Mouse (Mus musculus): ENCODE measurements around the gene Cdhr3. TPM values are rescaled to one million over a fixed set of nuclear protein-coding genes. Genes with fewer than 3 reads are reported as not detected.

Gene Cdhr3
- polyA plus RNA-seq, 2 experiments = not detected

DNA sequence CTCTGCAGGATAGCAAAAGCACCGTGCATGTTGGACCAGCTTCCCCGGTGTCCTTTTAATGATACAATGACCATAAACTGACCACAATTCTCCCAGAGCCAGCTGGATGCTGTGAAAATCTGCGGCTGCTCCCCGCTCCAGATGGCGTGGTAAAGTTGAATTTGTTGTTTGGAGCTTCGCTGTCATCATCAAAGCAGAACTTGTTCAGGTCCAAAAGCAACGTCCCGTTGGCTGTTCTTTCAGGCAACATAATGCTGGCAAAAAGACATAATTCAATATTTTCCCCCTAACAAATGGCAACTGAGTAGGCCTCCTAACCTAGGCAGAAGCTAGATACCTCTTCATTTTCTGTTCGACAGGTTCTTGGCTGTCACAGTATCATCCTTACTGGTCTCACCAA, 39.4 kb downstream of the Cdhr3 start:
- Histone ChIP-seq H3K4me3 (ENCODE audit: insufficient read depth in 1 of 2, low read depth in 2 of 2, low read length in 2 of 2) (no peak overlapping the region), H3K9me3 (ENCODE audit: control insufficient read depth, low read length) (no peaks in the 10 kb centered on the region), H3K27ac (no peak overlapping the region), H3K27me3 (ENCODE audit: control insufficient read depth, insufficient read depth, low read length) (no peaks in the 10 kb centered on the region), H3K4me2 (ENCODE audit: low read depth) (no peak overlapping the region), H3K36me3 (replicated peaks; ENCODE audit: control insufficient read depth, insufficient read depth, low read depth) (no peaks in the 10 kb centered on the region), H3K9ac (replicated peaks) (no peak overlapping the region), H3K4me1 (replicated peaks; ENCODE audit: control insufficient read depth in 2 of 2, insufficient read depth in 2 of 2, low read length in 1 of 2) (peaks cover 0 to 6% of the 10 kb centered on the region in 2 experiments; a peak in 1 of 4 replicates)
- DNase-seq (ENCODE audit: low read depth in 3 of 3, low spot score in 3 of 3) (no peak), ATAC-seq (ENCODE audit: insufficient read depth) (no peak)
- 70% methylated on average over 9 of the region's 9 CpGs for WGBS (ENCODE audit: insufficient replicate concordance)
- TF ChIP-seq EP300 (IDR thresholded peaks at IDR 0.05; ENCODE audit: low read depth) (no peak), CTCF (IDR thresholded peaks at IDR 0.05; ENCODE audit: low read depth) (no peak)

DNA sequence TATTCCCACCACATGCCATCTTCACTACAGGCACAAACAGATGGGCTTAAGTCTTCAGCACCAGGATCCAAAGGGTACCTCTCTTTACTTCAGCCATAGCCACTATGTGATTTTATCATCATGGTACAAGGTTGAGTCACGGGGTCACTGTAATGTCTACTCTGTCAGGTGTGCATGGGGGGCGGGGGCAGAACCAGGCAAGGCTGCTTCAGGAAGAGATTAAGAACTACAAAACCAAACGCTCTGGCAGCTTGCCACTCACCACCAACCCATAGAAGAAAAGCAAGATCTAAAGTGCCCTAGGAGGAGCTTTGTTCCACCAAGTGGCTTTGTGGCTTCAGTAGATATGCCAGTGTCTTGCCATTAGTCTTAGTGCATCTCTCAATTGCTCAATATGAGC, 44.3 kb downstream of the Cdhr3 start:
- Histone ChIP-seq H3K4me1 (replicated peaks; ENCODE audit: control insufficient read depth in 2 of 2, insufficient read depth in 2 of 2, low read length in 1 of 2) (peaks cover 0 to 6% of the 10 kb centered on the region in 2 experiments; a peak in 2 of 4 replicates), H3K27me3 (ENCODE audit: control insufficient read depth, insufficient read depth, low read length) (no peaks in the 10 kb centered on the region), H3K36me3 (replicated peaks; ENCODE audit: control insufficient read depth, insufficient read depth, low read depth) (no peaks in the 10 kb centered on the region), H3K9ac (replicated peaks) (no peak overlapping the region), H3K9me3 (ENCODE audit: control insufficient read depth, low read length) (no peaks in the 10 kb centered on the region), H3K4me3 (ENCODE audit: insufficient read depth in 1 of 2, low read depth in 2 of 2, low read length in 2 of 2) (no peak overlapping the region), H3K27ac (no peak overlapping the region), H3K4me2 (ENCODE audit: low read depth) (no peak overlapping the region)
- no peak for TF ChIP-seq EP300 (IDR thresholded peaks at IDR 0.05; ENCODE audit: low read depth)
- no peak for TF ChIP-seq CTCF (IDR thresholded peaks at IDR 0.05; ENCODE audit: low read depth)
- no peak for ATAC-seq (ENCODE audit: insufficient read depth)
- DNase-seq (ENCODE audit: low read depth in 3 of 3, low spot score in 3 of 3) = no peak
- 40% methylated on average over 3 of the region's 3 CpGs for WGBS (ENCODE audit: insufficient replicate concordance)

DNA sequence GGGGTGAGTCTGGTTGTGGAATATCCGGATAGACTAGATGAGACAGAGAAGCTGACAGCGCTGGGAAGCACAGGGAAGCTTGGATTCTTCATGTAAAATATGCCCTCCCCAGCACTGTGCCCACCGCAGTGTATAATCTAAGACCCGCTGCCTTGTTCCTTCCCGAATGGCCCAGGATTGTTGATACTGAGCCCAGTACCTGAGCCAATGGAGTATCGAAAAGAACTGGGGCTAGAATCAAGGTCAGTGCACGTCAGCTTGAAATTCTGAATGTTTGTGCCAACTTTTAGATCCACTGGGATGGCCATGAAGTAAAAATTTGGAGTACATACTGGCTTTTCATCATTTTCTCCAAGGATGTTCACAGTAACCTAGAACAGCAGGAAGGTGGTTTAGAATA, 46.2 kb downstream of the Cdhr3 start:
- H3K27me3 ChIP-seq (ENCODE audit: control insufficient read depth, insufficient read depth, low read length) = no peaks in the 10 kb centered on the region
- no peaks in the 10 kb centered on the region for H3K36me3 ChIP-seq (replicated peaks; ENCODE audit: control insufficient read depth, insufficient read depth, low read depth)
- H3K9ac ChIP-seq (replicated peaks) = no peak overlapping the region
- H3K27ac ChIP-seq = no peak overlapping the region
- DNase-seq (ENCODE audit: low read depth in 3 of 3, low spot score in 3 of 3) = no peak
- no peak for ATAC-seq (ENCODE audit: insufficient read depth)
- WGBS (ENCODE audit: insufficient replicate concordance) = 73% methylated on average over 7 of the region's 7 CpGs
- H3K9me3 ChIP-seq (ENCODE audit: control insufficient read depth, low read length) = no peaks in the 10 kb centered on the region
- H3K4me3 ChIP-seq (ENCODE audit: insufficient read depth in 1 of 2, low read depth in 2 of 2, low read length in 2 of 2) = no peak overlapping the region
- peaks cover 0 to 6% of the 10 kb centered on the region in 2 experiments; a peak in 2 of 4 replicates for H3K4me1 ChIP-seq (replicated peaks; ENCODE audit: control insufficient read depth in 2 of 2, insufficient read depth in 2 of 2, low read length in 1 of 2)
- TF ChIP-seq CTCF (IDR thresholded peaks at IDR 0.05; ENCODE audit: low read depth) (no peak), EP300 (IDR thresholded peaks at IDR 0.05; ENCODE audit: low read depth) (no peak)
- H3K4me2 ChIP-seq (ENCODE audit: low read depth) = no peak overlapping the region

DNA sequence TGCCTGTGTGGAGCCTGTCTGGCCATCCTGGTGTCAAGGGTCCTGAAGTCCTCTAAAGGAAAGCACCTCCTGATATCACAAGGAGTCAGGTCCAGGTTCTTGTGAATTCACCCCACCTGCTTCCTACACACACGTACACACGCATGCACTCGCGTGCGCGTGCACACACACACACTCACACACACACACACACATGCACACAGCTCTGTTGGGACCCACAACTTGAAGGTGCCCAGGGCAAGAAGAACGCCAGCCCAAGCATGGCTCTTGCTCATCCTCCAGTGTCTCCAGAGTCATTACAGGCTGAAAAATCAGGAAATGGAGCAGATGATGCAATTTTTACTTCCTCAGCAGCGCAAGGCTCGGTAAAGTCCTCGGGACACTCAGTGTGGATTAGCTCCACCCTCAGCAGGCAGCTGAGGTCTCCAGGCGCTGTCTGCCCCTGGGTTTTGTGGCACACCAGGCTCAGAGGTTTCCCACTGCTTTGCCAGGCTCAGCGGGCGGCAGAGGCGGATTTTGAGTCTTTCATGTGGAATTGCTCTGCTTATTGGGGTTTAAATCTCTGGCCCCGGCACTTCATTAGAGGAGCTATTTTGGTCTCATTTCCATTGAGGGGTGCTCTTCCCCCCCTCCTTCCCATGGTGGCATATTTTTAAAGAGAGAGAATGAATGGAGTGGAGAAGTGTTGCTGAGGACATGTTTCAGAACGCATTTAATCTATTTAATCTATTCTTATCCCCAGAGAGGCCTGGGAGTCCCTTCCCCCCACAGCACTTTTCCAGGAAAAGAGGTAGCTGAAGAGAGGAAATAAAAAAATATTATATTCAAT, 46.9 kb downstream of the Cdhr3 start:
- no peak overlapping the region for H3K27ac ChIP-seq
- H3K27me3 ChIP-seq (ENCODE audit: control insufficient read depth, insufficient read depth, low read length) = no peaks in the 10 kb centered on the region
- 37% methylated on average over 16 of the region's 16 CpGs for WGBS (ENCODE audit: insufficient replicate concordance)
- peaks cover 0 to 6% of the 10 kb centered on the region in 2 experiments; a peak in 2 of 4 replicates for H3K4me1 ChIP-seq (replicated peaks; ENCODE audit: control insufficient read depth in 2 of 2, insufficient read depth in 2 of 2, low read length in 1 of 2)
- H3K9ac ChIP-seq (replicated peaks) = no peak overlapping the region
- H3K4me2 ChIP-seq (ENCODE audit: low read depth) = no peak overlapping the region
- ATAC-seq (ENCODE audit: insufficient read depth) (no peak), DNase-seq (ENCODE audit: low read depth in 3 of 3, low spot score in 3 of 3) (peak in 1 of 3 experiments; percentile 20)
- H3K36me3 ChIP-seq (replicated peaks; ENCODE audit: control insufficient read depth, insufficient read depth, low read depth) = no peaks in the 10 kb centered on the region
- H3K4me3 ChIP-seq (ENCODE audit: insufficient read depth in 1 of 2, low read depth in 2 of 2, low read length in 2 of 2) = no peak overlapping the region
- TF ChIP-seq CTCF (IDR thresholded peaks at IDR 0.05; ENCODE audit: low read depth) (no peak), EP300 (IDR thresholded peaks at IDR 0.05; ENCODE audit: low read depth) (no peak)
- H3K9me3 ChIP-seq (ENCODE audit: control insufficient read depth, low read length) = no peaks in the 10 kb centered on the region

DNA sequence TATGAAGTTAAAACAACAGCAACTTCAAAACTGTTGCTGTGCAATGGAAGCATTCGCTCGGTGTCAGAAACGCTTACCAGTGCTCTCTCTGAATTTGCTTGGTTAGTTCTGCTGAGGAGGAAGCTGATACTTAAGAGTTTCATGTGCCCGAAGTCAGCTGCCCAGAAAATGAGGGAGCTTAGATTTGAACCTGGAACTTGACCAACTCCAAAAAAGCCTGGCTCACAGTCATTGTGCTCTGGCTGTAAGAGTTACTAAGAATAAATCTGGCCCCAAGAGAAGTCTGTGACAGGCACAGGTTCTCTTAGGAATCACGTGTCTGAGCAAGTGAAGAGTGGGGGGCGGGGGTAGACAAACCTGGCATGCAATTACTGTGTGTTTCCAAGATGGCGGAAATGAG, 51.2 kb downstream of the Cdhr3 start:
- Histone ChIP-seq H3K36me3 (replicated peaks; ENCODE audit: control insufficient read depth, insufficient read depth, low read depth) (no peaks in the 10 kb centered on the region), H3K4me1 (replicated peaks; ENCODE audit: control insufficient read depth in 2 of 2, insufficient read depth in 2 of 2, low read length in 1 of 2) (peaks cover 0 to 7% of the 10 kb centered on the region in 2 experiments; a peak in 2 of 4 replicates), H3K9ac (replicated peaks) (no peak overlapping the region), H3K27me3 (ENCODE audit: control insufficient read depth, insufficient read depth, low read length) (no peaks in the 10 kb centered on the region), H3K4me3 (ENCODE audit: insufficient read depth in 1 of 2, low read depth in 2 of 2, low read length in 2 of 2) (no peak overlapping the region), H3K4me2 (ENCODE audit: low read depth) (no peak overlapping the region), H3K9me3 (ENCODE audit: control insufficient read depth, low read length) (no peaks in the 10 kb centered on the region), H3K27ac (no peak overlapping the region)
- WGBS (ENCODE audit: insufficient replicate concordance) = 64% methylated on average over 7 of the region's 7 CpGs
- TF ChIP-seq CTCF (IDR thresholded peaks at IDR 0.05; ENCODE audit: low read depth) = no peak
- TF ChIP-seq EP300 (IDR thresholded peaks at IDR 0.05; ENCODE audit: low read depth) = no peak
- no peak for ATAC-seq (ENCODE audit: insufficient read depth)
- no peak for DNase-seq (ENCODE audit: low read depth in 3 of 3, low spot score in 3 of 3)

All from liver, embryonic 14.5 days (tissue).